Mouse (Mus musculus) MEL-GATA-1-ER (cell line): ENCODE measurements at regions not wholly inside any gene's neighbourhood (a gene's known extent, or its start where the extent isn't known, plus 50 kb on each side); places are given as distances from the start of the nearest gene placed in this dataset.

Experiments
- DNase-seq: peaks from one replicate; pipeline ENCODE4 v3.0.0-alpha.2; 2012; ENCODE audit warnings: low read depth; ENCODE audit errors: extremely low read depth

DNA sequence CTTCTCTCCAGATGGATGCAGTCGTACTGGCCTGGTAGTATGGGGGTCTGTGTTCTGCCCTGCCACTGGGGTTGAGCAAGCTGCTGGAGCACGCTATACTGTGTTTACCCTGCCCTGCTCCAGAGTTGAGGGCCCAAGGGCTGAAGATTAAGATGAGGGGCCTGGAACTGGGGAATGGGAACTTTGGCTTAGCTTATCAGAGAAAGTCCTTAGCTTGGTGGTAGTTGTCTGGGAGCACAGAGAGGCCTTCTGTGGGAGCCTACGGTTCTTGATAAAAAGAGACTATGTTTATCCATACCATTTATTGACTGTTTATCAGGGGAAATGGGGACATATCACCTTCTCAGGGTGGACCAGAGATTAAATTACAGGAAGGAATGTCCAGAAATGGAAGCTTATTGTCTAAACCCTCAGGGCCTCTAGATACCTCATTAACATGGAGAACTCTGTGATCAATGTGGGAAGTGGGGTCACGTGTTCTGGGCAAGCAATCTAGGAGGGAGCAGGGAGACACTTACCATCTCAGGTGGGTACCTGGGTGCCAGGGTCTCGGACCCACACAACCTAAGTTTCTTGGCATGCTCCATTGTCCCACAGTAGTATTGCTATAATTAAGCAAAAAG, 58.7 kb downstream of the Mycn start:
- DNase-seq, result no peak

DNA sequence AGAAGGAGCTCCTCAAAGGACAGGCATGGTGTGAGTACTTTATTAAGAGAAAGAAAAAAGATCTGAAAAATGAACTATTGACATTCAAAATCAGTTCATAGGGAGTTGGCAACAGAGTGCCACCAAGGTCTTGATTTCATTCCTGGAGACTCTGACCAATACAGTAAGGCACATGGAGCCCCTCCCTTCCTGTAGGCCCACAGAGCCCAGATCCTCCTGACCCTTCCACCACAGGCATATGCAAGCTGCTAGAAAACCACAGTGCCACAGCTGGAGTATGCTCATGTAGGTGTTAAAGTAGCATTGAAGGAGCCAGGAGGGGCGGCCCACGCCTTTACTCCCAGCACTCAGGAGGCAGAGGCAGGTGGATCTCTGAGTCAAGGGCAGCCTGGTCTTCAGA, 63.7 kb downstream of the Mycn start:
- no peak for DNase-seq

DNA sequence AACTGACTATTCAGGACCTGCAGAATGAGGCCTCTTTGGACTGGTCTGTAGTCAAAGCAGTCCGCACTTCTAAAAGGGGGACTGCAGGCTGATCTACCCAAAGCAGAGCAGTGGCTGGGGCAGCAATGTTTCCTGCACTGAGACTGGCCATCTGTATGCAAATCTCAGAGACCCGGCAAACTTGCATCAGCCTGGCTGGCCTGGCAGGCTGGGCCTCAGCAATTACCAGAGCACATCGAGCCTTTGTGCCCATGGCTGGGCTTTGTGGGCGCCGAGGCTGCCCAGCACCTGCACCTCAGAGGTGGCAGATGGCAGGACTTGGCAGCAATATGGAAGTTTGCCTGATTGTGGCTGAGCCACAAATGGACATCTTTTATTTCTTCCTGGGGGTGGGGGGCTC, 64.2 kb downstream of the Mycn start:
- no peak for DNase-seq

DNA sequence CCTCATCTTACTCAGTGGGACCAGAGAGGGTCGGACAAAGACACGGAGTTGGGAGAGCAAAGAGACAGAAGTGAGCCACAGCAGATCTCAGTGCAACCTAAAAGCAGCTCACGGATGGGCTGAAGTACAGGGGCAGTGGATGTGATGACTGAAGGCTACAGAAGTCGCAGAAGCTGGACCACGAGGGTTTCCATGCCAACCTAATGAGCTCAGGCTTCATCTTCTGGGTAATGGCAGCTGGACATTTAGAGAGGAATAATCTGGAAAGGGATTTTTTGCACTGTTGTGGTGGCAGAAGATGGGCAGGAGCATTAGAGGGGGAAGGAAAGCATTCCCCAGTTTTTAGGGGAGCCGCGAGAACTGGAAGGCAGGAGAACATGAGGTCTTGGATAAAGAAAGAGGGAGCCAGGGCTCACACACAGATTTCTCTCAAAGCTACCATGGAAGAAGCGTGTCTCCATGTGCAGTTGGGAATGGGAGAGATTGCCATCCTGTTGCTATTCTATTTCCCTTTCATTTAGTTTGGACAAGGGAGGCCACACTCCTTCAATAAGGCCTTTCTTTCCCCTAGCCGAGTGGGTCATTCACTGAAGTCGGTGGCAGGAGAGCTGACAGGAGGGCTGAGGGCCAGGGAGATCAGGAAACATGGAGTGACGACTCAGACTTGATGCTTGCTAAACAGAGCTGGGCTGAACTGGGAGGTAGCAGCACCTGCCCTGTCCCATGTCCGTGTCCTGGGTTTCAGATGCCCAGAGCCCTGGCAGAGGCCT, 65.6 kb downstream of the Mycn start:
- no peak for DNase-seq

DNA sequence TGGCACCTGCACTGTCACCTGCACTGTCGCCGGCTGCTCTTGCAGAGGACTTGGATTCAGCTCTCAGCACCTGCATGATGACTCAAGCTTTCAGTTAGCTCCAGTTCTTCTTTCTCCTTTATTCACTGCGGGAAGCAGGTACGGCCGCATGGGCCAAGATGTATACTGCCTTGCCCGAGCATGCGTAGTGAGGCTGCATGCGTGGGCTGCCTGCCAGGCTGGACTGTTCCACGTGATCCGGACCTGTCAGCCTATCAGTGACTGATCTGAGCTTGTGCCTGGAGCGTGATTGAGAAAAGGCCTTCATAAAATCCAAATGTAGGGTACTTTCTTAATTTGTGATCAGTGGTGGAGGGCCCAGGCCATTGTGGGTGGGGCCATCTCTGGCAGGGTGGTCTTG, 68.2 kb downstream of the Mycn start:
- DNase-seq, result no peak

- no peak for DNase-seq
These were observed 68.7 kb downstream of the Mycn start for GRCm38 (mm10) chr12:12872974-12873373.

DNA sequence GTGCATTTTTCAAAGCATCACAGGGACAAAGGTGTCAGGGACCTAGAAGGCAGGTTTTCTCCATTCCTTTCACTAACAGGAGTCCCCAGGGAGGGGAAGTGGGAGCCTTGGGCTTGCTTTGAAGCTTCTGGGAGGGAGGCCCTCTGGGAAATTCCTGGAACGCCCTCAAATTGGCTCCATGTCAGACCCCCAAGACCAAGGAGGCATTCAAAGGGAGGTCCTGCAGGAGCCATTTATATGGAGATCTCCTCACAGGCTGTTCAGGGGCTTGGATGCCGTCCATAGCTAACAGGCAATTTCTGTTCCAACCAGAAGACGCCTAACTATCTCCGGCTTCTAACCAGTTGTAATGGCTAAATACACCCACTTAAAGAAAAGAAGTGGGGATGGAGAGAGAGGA, 70.4 kb downstream of the Mycn start:
- DNase-seq, result no peak

- DNase-seq, result no peak
These were observed 75.1 kb downstream of the Mycn start for GRCm38 (mm10) chr12:12866590-12866989.

DNA sequence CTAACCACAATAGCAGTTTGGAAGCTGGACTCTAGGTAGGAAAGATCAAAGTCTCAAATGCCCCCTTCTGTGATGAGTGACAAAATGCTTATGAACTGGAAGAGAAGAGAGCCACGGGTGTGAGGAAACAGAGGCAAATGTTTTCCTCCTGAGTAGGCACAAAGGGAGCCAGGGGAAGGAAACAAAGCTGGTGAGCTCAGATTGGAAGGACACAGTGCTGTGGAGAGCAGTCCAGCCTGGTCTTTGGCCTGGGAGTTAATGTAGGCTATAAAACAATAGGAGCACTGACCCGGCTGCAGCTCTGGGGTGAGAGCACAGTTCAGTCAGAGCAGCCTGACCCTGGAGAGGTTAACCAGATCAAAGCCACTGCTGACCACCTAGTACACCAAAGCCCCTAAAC, 91.0 kb downstream of the Mycn start:
- no peak for DNase-seq

GRCm38 (mm10) chr12:12846716-12847115, 95.0 kb downstream of the Mycn start:
- no peak for DNase-seq

DNA sequence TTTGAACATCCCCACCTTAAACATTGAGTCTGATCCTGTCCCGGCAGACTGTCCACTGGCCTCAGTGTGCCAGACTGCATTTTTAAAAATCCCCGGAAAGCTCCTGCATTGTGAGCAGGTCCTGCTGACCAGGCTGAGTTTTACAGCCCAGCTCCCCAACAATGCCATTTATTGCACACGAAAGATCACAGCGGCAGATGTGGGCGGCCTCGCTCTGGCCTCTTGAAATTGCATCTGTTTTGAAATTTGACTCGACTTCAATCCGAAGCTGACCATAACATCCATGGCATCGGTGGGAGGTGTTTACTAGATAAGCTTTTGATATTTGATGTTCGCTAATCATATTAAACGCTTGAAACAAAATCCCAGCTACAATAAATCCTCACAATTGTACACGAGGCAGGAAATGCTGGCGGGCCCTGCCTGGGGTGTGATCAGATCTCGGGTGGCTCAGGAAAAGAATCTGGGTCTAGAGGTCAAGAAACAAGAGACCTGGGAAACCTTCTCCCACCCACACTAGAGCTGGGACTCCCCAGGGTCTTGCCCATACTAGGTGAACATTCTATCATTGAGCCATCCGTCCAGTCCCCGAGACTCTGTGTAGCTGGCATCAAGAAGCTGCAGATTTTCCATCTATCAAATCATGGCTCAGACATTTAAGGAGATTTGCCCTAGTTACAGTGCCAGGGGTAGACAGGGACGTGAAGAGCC, 99.3 kb downstream of the Mycn start:
- no peak for DNase-seq

DNA sequence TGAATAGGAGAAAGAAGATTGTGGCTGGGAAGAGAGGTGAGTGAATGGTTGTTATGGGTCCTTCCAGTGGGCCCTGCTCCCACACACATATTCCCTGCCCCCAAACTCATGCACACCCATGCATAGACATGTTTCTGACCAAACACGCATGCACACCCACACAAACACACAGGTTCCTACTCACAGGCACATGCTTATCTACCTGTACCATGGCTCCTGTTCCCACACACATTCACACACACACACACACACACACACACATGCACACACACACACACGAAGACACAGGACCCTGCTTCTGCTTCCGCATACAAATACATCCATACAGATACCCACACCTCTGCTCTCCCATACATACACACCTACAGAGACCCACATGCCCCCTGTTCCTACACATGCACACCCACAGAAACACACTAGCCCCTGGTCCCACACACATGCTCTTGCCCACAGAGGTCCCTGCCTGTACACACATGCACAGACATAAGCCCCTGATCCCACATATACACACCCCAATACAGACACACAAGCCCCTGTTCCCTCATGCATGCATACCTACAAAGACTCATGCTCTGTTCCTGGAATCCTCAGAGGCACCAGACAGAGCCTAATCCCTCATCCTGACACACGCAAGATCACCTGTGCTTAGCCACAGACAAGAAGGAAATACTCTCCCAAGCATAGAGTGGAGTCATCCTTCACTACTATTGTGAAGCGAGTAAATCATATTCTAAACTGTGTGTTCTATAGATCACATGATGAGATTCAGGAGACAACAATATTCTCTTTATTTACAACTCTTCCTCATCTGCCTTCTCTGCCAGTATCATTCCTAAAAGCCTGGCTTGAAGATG, 100.1 kb downstream of the Mycn start:
- DNase-seq, result no peak

GRCm38 (mm10) chr12:12840661-12841384, 100.9 kb downstream of the Mycn start:
- no peak for DNase-seq

DNA sequence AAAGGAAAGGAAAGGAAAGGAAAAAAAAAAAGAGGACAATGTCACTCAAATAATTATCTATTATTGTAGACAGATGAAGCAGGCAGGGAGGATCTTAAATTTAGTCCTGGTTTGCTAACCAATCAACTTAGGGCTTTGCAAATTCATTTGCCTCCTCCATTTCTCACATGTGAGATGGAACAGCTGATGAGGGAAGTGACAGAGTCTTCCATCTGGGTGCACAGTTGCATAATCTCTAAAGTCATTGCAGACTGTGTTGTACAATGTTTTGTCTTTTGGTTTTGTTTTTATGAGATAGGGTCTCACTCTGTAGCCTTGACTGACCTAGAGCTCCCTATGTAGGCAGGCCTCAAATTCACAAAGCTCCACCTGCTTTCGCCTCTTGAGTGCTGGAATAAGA, 103.9 kb downstream of the Mycn start:
- DNase-seq, result no peak

DNA sequence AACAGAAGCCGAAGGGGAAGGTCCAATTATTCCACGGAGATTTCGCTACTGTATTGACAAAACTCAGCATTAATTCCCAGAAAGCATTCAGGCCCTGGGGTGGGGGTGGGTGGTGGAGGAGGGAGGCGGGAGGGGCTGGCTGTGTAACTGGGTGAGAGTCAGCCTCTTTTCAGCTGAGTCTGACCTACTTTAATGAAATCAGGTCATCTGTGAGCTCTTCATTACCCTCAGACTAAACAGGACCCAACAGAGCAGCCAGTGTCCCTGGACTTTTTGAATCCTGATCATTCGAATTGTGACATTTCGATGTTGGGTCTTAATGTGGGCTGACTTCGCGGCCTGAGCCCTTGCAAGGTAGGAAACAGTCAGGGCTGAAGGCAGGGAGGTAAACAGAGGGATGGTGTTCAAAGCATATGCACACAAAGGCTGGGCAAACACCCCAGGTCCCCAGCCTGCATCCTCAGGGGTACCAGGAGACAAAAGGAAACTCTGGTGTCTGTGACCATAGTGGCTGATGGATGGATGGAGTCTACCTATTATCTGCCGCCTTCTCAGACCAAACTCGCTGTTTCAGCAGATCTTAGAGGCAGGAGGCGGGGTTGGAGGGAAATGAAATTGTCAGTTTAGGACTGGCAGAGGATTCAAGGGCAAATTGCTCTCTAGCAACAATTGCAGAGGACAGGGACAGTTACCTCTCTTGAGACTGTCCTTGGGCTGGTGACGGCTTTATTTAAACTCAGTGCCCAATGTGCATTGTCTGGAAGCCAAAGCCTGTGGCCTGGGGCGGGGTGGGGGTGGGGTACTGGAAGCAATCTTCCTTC, 113.7 kb downstream of the Mycn start:
- DNase-seq, result no peak

- no peak for DNase-seq
These were observed 114.3 kb downstream of the Mycn start for GRCm38 (mm10) chr12:12827379-12827778.

- DNase-seq, result no peak
These were observed 115.3 kb downstream of the Mycn start for GRCm38 (mm10) chr12:12826431-12826830.

GRCm38 (mm10) chr12:12825842-12826241, 115.9 kb downstream of the Mycn start:
- no peak for DNase-seq

DNA sequence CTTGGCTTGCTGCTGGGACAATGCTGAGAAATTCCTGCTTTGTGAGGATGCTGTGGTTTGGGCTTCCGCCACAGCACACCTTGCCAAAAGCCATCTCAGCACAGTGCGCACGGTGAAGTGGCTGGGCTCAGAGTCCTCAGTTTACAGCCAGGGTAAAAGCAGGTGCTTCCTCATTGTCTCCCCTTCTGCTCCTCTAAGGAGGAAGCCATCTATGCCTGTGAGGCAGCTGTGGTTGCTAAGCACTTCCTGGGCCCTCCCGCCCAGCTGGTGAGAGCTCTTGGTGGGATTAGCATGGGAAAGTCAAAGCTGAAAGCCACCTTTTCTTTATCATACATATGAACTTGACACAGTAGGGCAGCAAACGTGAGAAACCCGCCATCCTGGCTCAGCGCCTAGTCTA, 120.2 kb downstream of the Mycn start:
- DNase-seq, result no peak

DNA sequence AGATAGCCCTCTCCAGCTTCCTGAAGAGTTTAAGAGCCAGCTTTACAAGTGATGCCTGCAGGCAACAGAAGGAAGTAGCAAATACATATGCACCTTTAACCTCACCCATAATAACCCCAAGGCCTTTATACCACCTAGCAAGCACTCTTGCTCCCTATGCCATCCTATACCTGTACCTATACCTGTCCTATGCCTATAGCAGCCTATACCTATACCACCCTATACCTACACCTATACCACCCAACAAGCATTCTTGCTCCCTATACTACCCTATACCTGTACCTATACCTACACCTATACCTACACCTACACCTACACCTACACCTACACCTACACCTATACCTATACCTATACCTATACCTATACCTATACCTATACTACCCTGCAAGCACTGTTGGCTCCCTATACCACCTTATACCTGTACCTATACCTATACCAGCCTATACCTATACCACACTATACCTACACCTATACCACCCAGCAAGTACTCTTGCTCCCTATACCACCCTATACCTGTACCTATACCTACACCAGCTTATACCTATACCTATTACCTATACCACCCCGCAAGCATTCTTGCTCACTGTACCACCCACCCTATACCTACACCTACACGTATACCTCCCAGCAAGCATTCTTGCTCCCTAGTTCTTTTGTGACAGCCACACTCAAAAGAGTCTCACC, 120.9 kb downstream of the Mycn start:
- no peak for DNase-seq
